Mouse (Mus musculus) MEL (cell line): ENCODE measurements around the gene Ahcyl2.

ENCODE experiments used
- MAFK ChIP-seq: IDR thresholded peaks from 2 replicates; pipeline ENCODE4 v1.6.1; 2011; ENCODE audit warnings: low read depth, mild to moderate bottlenecking, low read length, improper control_type of control experiment, borderline replicate concordance
- RCOR1 ChIP-seq: IDR thresholded peaks from 2 replicates; pipeline ENCODE4 v1.6.1; 2012; ENCODE audit warnings: low read depth, mild to moderate bottlenecking, inconsistent platforms, low read length, improper control_type of control experiment

- TF ChIP-seq MAFK (no peak), RCOR1 (no peak)
Measured at GRCm38 (mm10) chr6:29876782-29877181, 109.0 kb downstream of the Ahcyl2 start.
